In the genomic region with DNA sequence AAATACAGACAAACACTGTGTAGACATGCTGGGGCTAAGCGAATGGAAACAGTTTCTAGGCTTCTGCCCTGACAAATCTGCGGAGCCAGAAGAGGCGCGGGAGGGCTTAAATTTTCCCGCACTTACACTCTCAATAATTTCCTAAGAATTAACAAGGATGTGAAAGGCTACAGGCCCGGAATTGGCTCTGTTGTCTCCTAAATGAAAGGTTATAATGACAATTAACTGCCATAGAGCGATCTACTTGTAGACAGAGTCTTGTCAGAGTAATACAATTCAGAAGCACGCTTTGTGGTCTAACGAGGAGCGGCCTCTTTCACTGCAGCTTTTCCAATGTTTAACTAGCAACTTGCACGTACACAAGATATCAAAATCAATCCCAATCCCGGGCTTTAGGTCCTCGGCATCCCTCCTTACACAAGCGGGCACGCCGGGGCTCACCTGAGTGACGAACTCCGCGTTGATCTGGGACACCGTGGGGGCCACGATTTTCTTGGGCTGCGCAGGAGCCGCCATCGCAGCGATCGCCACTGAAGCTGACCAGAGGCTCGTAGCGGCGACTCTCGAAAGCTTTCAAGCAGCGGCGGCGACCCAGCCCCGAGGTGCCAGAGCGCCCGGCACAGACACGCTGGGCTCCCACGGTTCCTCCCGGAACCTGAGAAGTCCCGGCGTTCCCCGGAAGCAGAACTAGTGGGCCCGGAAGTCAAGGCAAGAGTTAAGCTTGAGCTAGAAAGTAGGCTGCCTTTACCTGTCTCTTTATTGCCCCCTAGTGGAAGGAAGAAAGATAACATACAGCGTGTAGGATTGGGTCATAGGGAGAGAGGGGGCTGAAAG, we compare ENCODE assay signal across 8 mouse cellular contexts. TPM values are rescaled to one million over a fixed set of nuclear protein-coding genes. Genes with fewer than 3 reads are reported as not detected.
A peak's percentile ranks its signal among the peaks of the same experiment; 100 is the strongest.
DNase-seq lines count a peak whose midpoint lies in the region; ATAC-seq and TF ChIP-seq lines count a peak whose summit lies in the region.

No protein-coding gene starts in this region.

- peak overlapping the region; percentile 91 for H3ac ChIP-seq in myocyte (ENCODE audit: control insufficient read depth, insufficient read length)

- H3K27me3 ChIP-seq in erythroblast, embryonic 14.5 days (ENCODE audit: control insufficient read depth) = peaks cover 5% of the 10 kb centered on the region
- no peaks in the 10 kb centered on the region for H3K27me3 ChIP-seq in heart, embryonic 11.5 days (ENCODE audit: control insufficient read depth, insufficient read depth, low read length)
- H3K27me3 ChIP-seq in kidney, embryonic 16.5 days (ENCODE audit: insufficient read depth, low read length) = no peaks in the 10 kb centered on the region
- H3K27me3 ChIP-seq in liver, adult 2 months (ENCODE audit: control insufficient read depth, insufficient read depth, low read length) = no peaks in the 10 kb centered on the region
- no peaks in the 10 kb centered on the region for H3K27me3 ChIP-seq in myocyte (ENCODE audit: control insufficient read depth, insufficient read depth, insufficient read length)
- H3K27me3 ChIP-seq in splenic B cell, adult 2 months (ENCODE audit: control insufficient read depth, insufficient read depth, low read length, poor library complexity, severe bottlenecking) = no peaks in the 10 kb centered on the region

- peak overlapping the region; percentile 70 for H3K4me3 ChIP-seq in erythroblast, embryonic 14.5 days (replicated peaks)
- peak overlapping the region; percentile 94 for H3K4me3 ChIP-seq in heart, embryonic 11.5 days (ENCODE audit: low read depth, low read length)
- H3K4me3 ChIP-seq in kidney, embryonic 16.5 days (ENCODE audit: low read length) = peak overlapping the region; percentile 80
- H3K4me3 ChIP-seq in liver, adult 2 months (ENCODE audit: insufficient read depth, low read depth, low read length) = peak overlapping the region; percentile 100
- peak overlapping the region; percentile 86 for H3K4me3 ChIP-seq in myocyte

- H3K79me2 ChIP-seq in liver, adult 2 months (ENCODE audit: control insufficient read depth, insufficient read depth, low read length) = peaks cover 7% of the 10 kb centered on the region; the same call in 1 of the 2 replicates
- peaks cover 30% of the 10 kb centered on the region for H3K79me2 ChIP-seq in myocyte (ENCODE audit: control insufficient read depth, insufficient read depth)

- ATAC-seq in heart, embryonic 11.5 days (replicated peaks; ENCODE audit: insufficient number of reproducible peaks, low FRiP score, low TSS enrichment) = peak; percentile 76
- peak; percentile 96 for ATAC-seq in kidney, embryonic 16.5 days (ENCODE audit: low FRiP score, low TSS enrichment)

- TF ChIP-seq CTCF in brain, embryonic 14.5 days (IDR thresholded peaks at IDR 0.05; ENCODE audit: borderline replicate concordance, extremely low read depth, insufficient read depth, insufficient read length) = peak; percentile 76; the same call in 1 of the 2 replicates
- TF ChIP-seq CTCF in liver, adult 2 months (IDR thresholded peaks at IDR 0.05; ENCODE audit: low read depth, low read length) = peak; percentile 31

- peak overlapping the region; percentile 93 for H3K9ac ChIP-seq in heart, embryonic 11.5 days (ENCODE audit: low read depth, low read length)
- peak overlapping the region; percentile 89 for H3K9ac ChIP-seq in kidney, embryonic 16.5 days (replicated peaks; ENCODE audit: low read length)
- H3K9ac ChIP-seq in liver, adult 2 months (ENCODE audit: low read depth, low read length) = peak overlapping the region; percentile 99

- peak; percentile 78; the same call in 1 of the 2 replicates for TF ChIP-seq POLR2A in brain, embryonic 14.5 days (IDR thresholded peaks at IDR 0.05; ENCODE audit: borderline replicate concordance, extremely low read depth, insufficient read depth, insufficient read length, poor library complexity, severe bottlenecking)
- TF ChIP-seq POLR2A in liver, adult 2 months (IDR thresholded peaks at IDR 0.05; ENCODE audit: extremely low read depth, insufficient read depth, low read length) = peak; percentile 75
- peak; percentile 82 for TF ChIP-seq POLR2A in myocyte (IDR thresholded peaks at IDR 0.05; ENCODE audit: insufficient read length, low read depth)

- H3K4me1 ChIP-seq in erythroblast, embryonic 14.5 days (ENCODE audit: control insufficient read depth) = peaks cover 17% of the 10 kb centered on the region
- peaks cover 6% of the 10 kb centered on the region for H3K4me1 ChIP-seq in heart, embryonic 11.5 days (ENCODE audit: control insufficient read depth, insufficient read depth, low read length)
- peaks cover 14% of the 10 kb centered on the region for H3K4me1 ChIP-seq in kidney, embryonic 16.5 days (ENCODE audit: insufficient read depth, low read length)
- H3K4me1 ChIP-seq in liver, adult 2 months (ENCODE audit: control insufficient read depth, insufficient read depth, low read length) = peaks cover 5% of the 10 kb centered on the region; the same call in 1 of the 2 replicates

- peak; percentile 88 for DNase-seq in CD4-positive helper T cell, adult 2 months (ENCODE audit: low read depth, low spot score)
- DNase-seq in brain, embryonic 14.5 days (ENCODE audit: low read depth) = peak; percentile 95
- DNase-seq in liver, adult 2 months (ENCODE audit: extremely low read depth, low read depth, low spot score) = peak; percentile 83
- DNase-seq in splenic B cell, adult 2 months (ENCODE audit: low read depth, low spot score) = peak; percentile 87

- under 1% methylated on average over 44 of the region's 44 CpGs for WGBS in heart, embryonic 11.5 days (ENCODE audit: insufficient replicate concordance)
- WGBS in kidney, embryonic 16.5 days = under 1% methylated on average over 44 of the region's 44 CpGs
- under 1% methylated on average over 44 of the region's 44 CpGs for WGBS in liver, adult 2 months

- no peaks in the 10 kb centered on the region for H3K9me3 ChIP-seq in erythroblast, embryonic 14.5 days (ENCODE audit: control insufficient read depth, low read length)
- no peaks in the 10 kb centered on the region for H3K9me3 ChIP-seq in heart, embryonic 11.5 days (replicated peaks; ENCODE audit: control insufficient read depth, low read length)
- no peaks in the 10 kb centered on the region for H3K9me3 ChIP-seq in kidney, embryonic 16.5 days (ENCODE audit: low read length)

- no peak overlapping the region for H3K27ac ChIP-seq in heart, embryonic 11.5 days (ENCODE audit: low read depth, low read length)
- peak overlapping the region; percentile 52; the same call in 1 of the 2 replicates for H3K27ac ChIP-seq in kidney, embryonic 16.5 days (ENCODE audit: low read length)
- H3K27ac ChIP-seq in liver, adult 2 months (replicated peaks; ENCODE audit: insufficient read depth, low read depth, low read length) = peak overlapping the region; percentile 54

- H3K4me2 ChIP-seq in heart, embryonic 11.5 days = peak overlapping the region; percentile 83
- H3K4me2 ChIP-seq in kidney, embryonic 16.5 days (replicated peaks; ENCODE audit: low read depth, low read length) = peak overlapping the region; percentile 93
- peak overlapping the region; percentile 94 for H3K4me2 ChIP-seq in myocyte (ENCODE audit: low read depth)

- peaks cover 23% of the 10 kb centered on the region for H3K36me3 ChIP-seq in erythroblast, embryonic 14.5 days (ENCODE audit: control insufficient read depth)
- peaks cover 5% of the 10 kb centered on the region; the same call in 1 of the 2 replicates for H3K36me3 ChIP-seq in heart, embryonic 11.5 days (ENCODE audit: control insufficient read depth, insufficient read depth, low read length)
- H3K36me3 ChIP-seq in kidney, embryonic 16.5 days (ENCODE audit: insufficient read depth, low read length) = peaks cover 5% of the 10 kb centered on the region; the same call in 1 of the 2 replicates
- H3K36me3 ChIP-seq in liver, adult 2 months (ENCODE audit: control insufficient read depth, insufficient read depth, low read length) = peaks cover 3% of the 10 kb centered on the region; the same call in 1 of the 2 replicates
- peaks cover 14% of the 10 kb centered on the region for H3K36me3 ChIP-seq in myocyte (ENCODE audit: control insufficient read depth, insufficient read depth)
- no peaks in the 10 kb centered on the region; the same call in 1 of the 2 replicates for H3K36me3 ChIP-seq in splenic B cell, adult 2 months (ENCODE audit: control insufficient read depth, insufficient read depth, low read length, poor library complexity, severe bottlenecking)

TF ChIP-seq in myocyte, 11 proteins besides CTCF, POLR2A, EP300 and RAD21:
- TF ChIP-seq TCF3 (IDR thresholded peaks at IDR 0.05; ENCODE audit: insufficient read length, low read depth) = no peak
- peak; percentile 79 for TF ChIP-seq POLR2AphosphoS2 (IDR thresholded peaks at IDR 0.05; ENCODE audit: insufficient read length, low read depth)
- TF ChIP-seq E2F4 (IDR thresholded peaks at IDR 0.05; ENCODE audit: insufficient read depth) = no peak
- no peak for TF ChIP-seq SRF (IDR thresholded peaks at IDR 0.05; ENCODE audit: control insufficient read depth, insufficient read length, low read depth)
- TF ChIP-seq REST (IDR thresholded peaks at IDR 0.05; ENCODE audit: insufficient read depth, insufficient read length) = no peak
- TF ChIP-seq CEBPB (IDR thresholded peaks at IDR 0.05; ENCODE audit: insufficient read depth, poor library complexity, severe bottlenecking) = no peak
- no peak for TF ChIP-seq TCF12 (IDR thresholded peaks at IDR 0.05; ENCODE audit: insufficient read depth, poor library complexity, severe bottlenecking)

RNA-seq across cellular contexts. Expression of a gene that starts 12.0 kb away (rescaled TPM):
- polyA plus RNA-seq in brain, embryonic 14.5 days (2012; rRNA removed) = 45.9 and 46.1 TPM in 2 replicates
- polyA plus RNA-seq in erythroblast, embryonic 14.5 days (2012) = 0.36 and 0.86 TPM in 2 replicates
- 34.9 and 38.8 TPM in 2 replicates for polyA plus RNA-seq in heart, embryonic 11.5 days (2014; fragmentation: Nextera tagmentation; extraction: Ambion mirVana)
- 36.5 and 40.7 TPM in 2 replicates for polyA plus RNA-seq in kidney, embryonic 16.5 days (2015; fragmentation: Nextera tagmentation; extraction: Ambion mirVana)
- total RNA-seq in liver, adult 2 months (2014; rRNA removed) = 11.9 and 13.2 TPM in 2 replicates
- polyA plus RNA-seq in liver, adult 2 months (2012; rRNA removed) = 7.6 and 8.5 TPM in 2 replicates
- polyA plus RNA-seq in myocyte (2012; fragmentation: generic; extraction: Trizol) = 18.4 TPM

RNA-seq across cellular contexts. Expression of a gene that starts 26.4 kb away (rescaled TPM):
- 7.7 and 9.4 TPM in 2 replicates for polyA plus RNA-seq in brain, embryonic 14.5 days (2012; rRNA removed)
- polyA plus RNA-seq in erythroblast, embryonic 14.5 days (2012) = 0.02 TPM in 1 of 2 replicates, not detected in the other
- 4.5 and 5.5 TPM in 2 replicates for polyA plus RNA-seq in heart, embryonic 11.5 days (2014; fragmentation: Nextera tagmentation; extraction: Ambion mirVana)
- 3.6 and 5.1 TPM in 2 replicates for polyA plus RNA-seq in kidney, embryonic 16.5 days (2015; fragmentation: Nextera tagmentation; extraction: Ambion mirVana)
- total RNA-seq in liver, adult 2 months (2014; rRNA removed) = 3.8 and 3.9 TPM in 2 replicates
- polyA plus RNA-seq in liver, adult 2 months (2012; rRNA removed) = 0.55 and 0.77 TPM in 2 replicates
- 1.7 TPM for polyA plus RNA-seq in myocyte (2012; fragmentation: generic; extraction: Trizol)
